Mouse (Mus musculus): ENCODE measurements around the gene 4931409K22Rik. TPM values are rescaled to one million over a fixed set of nuclear protein-coding genes. Genes with fewer than 3 reads are reported as not detected.

Gene 4931409K22Rik
- not detected in 2 replicates for polyA plus RNA-seq (2015; fragmentation: Nextera tagmentation; extraction: Ambion mirVana)

DNA sequence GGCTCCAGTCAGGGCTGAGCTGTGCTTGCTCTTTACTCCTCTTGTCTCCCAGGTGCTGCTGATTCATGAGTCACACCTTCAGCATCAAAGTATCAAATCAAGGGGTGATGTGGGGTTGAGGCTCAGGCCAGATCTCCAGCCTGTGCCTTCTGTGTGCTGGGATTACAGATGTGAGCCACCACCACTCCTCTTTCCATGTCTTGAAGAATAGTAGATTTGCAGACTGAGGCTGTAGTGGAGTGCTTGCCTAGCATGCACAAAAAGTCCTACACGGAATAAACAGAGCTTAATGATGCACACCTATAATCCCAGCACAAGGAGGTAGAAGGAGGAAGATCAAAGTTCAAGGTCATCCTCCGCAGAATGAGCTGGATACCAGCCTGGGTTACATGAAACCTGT, at the start of gene 4931409K22Rik:
TSS of gene 4931409K22Rik (minus strand) at position 101 of the 400 bp plus-strand sequence.
- Histone ChIP-seq H3K4me3 (ENCODE audit: low read depth, low read length) (no peak within 1 kb of the TSS), H3K4me1 (replicated peaks; ENCODE audit: control insufficient read depth, insufficient read depth, low read length) (no peaks in the 10 kb centered on the region), H3K9me3 (ENCODE audit: control insufficient read depth) (no peaks in the 10 kb centered on the region), H3K4me2 (replicated peaks; ENCODE audit: low read depth) (no peak within 1 kb of the TSS), H3K27ac (ENCODE audit: low read depth, low read length) (no peak within 1 kb of the TSS), H3K27me3 (replicated peaks; ENCODE audit: control insufficient read depth, insufficient read depth, low read length) (no peaks in the 10 kb centered on the region), H3K9ac (ENCODE audit: low read depth, low read length) (no peak within 1 kb of the TSS), H3K36me3 (ENCODE audit: control insufficient read depth, insufficient read depth) (no peaks in the 10 kb centered on the region)
- TF ChIP-seq CTCF (IDR thresholded peaks at IDR 0.05; ENCODE audit: low read depth), result no peak
- WGBS, result 69% methylated on average over 2 of the region's 2 CpGs
- no peak for ATAC-seq

DNA sequence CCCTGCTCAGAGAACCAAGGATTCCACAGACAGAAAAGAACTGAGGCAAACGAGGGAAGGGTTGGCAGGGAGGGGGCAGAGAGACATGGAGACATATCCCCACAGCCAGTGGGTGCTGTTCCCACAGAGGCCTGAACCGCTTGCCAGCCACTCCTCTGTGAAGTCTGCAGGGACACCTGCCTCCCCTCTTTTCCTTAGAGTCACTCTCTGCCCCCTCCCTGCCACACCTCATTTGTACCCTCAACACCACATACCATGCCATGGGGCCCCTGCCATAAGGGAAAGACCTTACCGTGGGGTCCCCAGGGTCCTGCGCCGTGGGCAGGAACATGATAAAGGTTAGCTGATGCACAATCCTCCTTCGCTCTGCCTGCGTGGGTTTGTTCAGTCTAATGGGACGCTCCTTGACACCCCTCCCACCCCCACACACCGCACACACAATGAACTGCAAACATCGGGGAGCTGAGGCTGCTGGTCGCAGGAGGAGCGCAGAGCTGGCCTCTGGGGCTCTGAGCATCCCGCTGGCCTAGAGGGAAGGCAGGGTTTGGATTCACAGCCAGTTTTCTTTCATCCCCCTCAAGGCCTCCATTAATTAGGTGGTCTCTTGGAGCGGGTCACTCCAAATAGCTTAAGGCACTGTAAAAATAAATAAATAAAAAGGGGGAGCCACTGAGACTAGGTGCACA, 49.5 kb upstream of the 4931409K22Rik start:
- ATAC-seq, result no peak
- H3K4me1 ChIP-seq (replicated peaks; ENCODE audit: control insufficient read depth, insufficient read depth, low read length), result 0 out of 2 replicates have a peak, but pooled peaks cover 3% of the 10 kb centered on the region
- H3K36me3 ChIP-seq (ENCODE audit: control insufficient read depth, insufficient read depth), result no peaks in the 10 kb centered on the region
- no peak overlapping the region for H3K4me3 ChIP-seq (ENCODE audit: low read depth, low read length)
- 48% methylated on average over 14 of the region's 14 CpGs for WGBS
- H3K4me2 ChIP-seq (replicated peaks; ENCODE audit: low read depth), result no peak overlapping the region
- peaks cover 4% of the 10 kb centered on the region for H3K27me3 ChIP-seq (replicated peaks; ENCODE audit: control insufficient read depth, insufficient read depth, low read length)
- TF ChIP-seq CTCF (IDR thresholded peaks at IDR 0.05; ENCODE audit: low read depth), result peak; percentile 15; the same call in 1 of the 2 replicates
- H3K9ac ChIP-seq (ENCODE audit: low read depth, low read length), result no peak overlapping the region
- no peaks in the 10 kb centered on the region for H3K9me3 ChIP-seq (ENCODE audit: control insufficient read depth)
- no peak overlapping the region for H3K27ac ChIP-seq (ENCODE audit: low read depth, low read length)

DNA sequence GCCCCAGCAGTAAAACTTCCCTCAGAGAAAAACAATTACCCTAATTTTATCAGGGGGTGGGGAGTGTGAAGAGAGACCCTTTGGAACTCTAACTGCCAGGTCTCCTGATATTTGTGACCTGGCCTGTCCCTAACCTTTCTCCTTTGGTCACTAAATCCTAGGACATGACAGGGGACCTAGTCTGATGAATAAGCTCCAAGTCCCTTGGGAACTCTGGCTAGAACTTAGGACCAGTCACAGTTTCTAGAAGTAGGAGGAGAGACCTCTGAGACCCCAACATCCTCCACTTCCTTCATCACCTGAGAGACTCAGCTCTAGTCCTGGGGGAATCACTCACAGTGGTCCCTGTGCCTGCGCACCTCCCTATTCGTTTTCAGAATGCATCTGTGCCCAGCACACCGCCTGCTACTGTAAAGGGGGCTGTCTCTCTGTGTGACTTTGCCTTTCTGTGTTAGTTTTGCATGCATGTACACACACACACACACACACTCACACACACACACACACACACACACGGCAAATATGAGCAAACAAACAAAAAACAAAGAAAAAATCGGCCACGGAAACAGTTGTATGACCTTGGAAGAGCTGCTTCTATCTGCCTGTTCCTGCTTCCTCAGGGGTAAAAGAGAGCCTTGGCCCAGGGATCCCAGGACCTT, 48.8 kb upstream of the 4931409K22Rik start:
- ATAC-seq, result no peak
- no peak for TF ChIP-seq CTCF (IDR thresholded peaks at IDR 0.05; ENCODE audit: low read depth)
- Histone ChIP-seq H3K4me3 (ENCODE audit: low read depth, low read length) (peak overlapping the region; percentile 58), H3K9me3 (ENCODE audit: control insufficient read depth) (no peaks in the 10 kb centered on the region), H3K4me2 (replicated peaks; ENCODE audit: low read depth) (peak overlapping the region; percentile 80), H3K4me1 (replicated peaks; ENCODE audit: control insufficient read depth, insufficient read depth, low read length) (0 out of 2 replicates have a peak, but pooled peaks cover 3% of the 10 kb centered on the region), H3K9ac (ENCODE audit: low read depth, low read length) (peak overlapping the region; percentile 52; the same call in 1 of the 2 replicates), H3K27me3 (replicated peaks; ENCODE audit: control insufficient read depth, insufficient read depth, low read length) (peaks cover 11% of the 10 kb centered on the region), H3K27ac (ENCODE audit: low read depth, low read length) (peak overlapping the region; percentile 31; the same call in 1 of the 2 replicates), H3K36me3 (ENCODE audit: control insufficient read depth, insufficient read depth) (no peaks in the 10 kb centered on the region)
- WGBS, result 30% methylated on average over 6 of the region's 6 CpGs

- H3K36me3 ChIP-seq (ENCODE audit: control insufficient read depth, insufficient read depth), result no peaks in the 10 kb centered on the region
- peak; percentile 58 for ATAC-seq
- H3K27ac ChIP-seq (ENCODE audit: low read depth, low read length), result peak overlapping the region; percentile 31
- peak overlapping the region; percentile 52 for H3K9ac ChIP-seq (ENCODE audit: low read depth, low read length)
- WGBS, result under 1% methylated on average over 46 of the region's 46 CpGs
- no peaks in the 10 kb centered on the region for H3K9me3 ChIP-seq (ENCODE audit: control insufficient read depth)
- H3K27me3 ChIP-seq (replicated peaks; ENCODE audit: control insufficient read depth, insufficient read depth, low read length), result peaks cover 12% of the 10 kb centered on the region
- 0 out of 2 replicates have a peak, but pooled peaks cover 3% of the 10 kb centered on the region for H3K4me1 ChIP-seq (replicated peaks; ENCODE audit: control insufficient read depth, insufficient read depth, low read length)
- peak; percentile 57 for TF ChIP-seq CTCF (IDR thresholded peaks at IDR 0.05; ENCODE audit: low read depth)
- H3K4me2 ChIP-seq (replicated peaks; ENCODE audit: low read depth), result peak overlapping the region; percentile 80
- peak overlapping the region; percentile 58 for H3K4me3 ChIP-seq (ENCODE audit: low read depth, low read length)
Measured at GRCm38 (mm10) chr5:24604656-24605100, 48.1 kb upstream of the 4931409K22Rik start.

- no peak overlapping the region for H3K27ac ChIP-seq (ENCODE audit: low read depth, low read length)
- peak overlapping the region; percentile 80 for H3K4me2 ChIP-seq (replicated peaks; ENCODE audit: low read depth)
- H3K9ac ChIP-seq (ENCODE audit: low read depth, low read length), result no peak overlapping the region; the same call in 1 of the 2 replicates
- 0 out of 2 replicates have a peak, but pooled peaks cover 3% of the 10 kb centered on the region for H3K4me1 ChIP-seq (replicated peaks; ENCODE audit: control insufficient read depth, insufficient read depth, low read length)
- TF ChIP-seq CTCF (IDR thresholded peaks at IDR 0.05; ENCODE audit: low read depth), result no peak
- ATAC-seq, result no peak
- WGBS, result 33% methylated on average over 12 of the region's 12 CpGs
- peaks cover 17% of the 10 kb centered on the region for H3K27me3 ChIP-seq (replicated peaks; ENCODE audit: control insufficient read depth, insufficient read depth, low read length)
- peak overlapping the region; percentile 58 for H3K4me3 ChIP-seq (ENCODE audit: low read depth, low read length)
- no peaks in the 10 kb centered on the region for H3K36me3 ChIP-seq (ENCODE audit: control insufficient read depth, insufficient read depth)
- H3K9me3 ChIP-seq (ENCODE audit: control insufficient read depth), result no peaks in the 10 kb centered on the region
Measured at GRCm38 (mm10) chr5:24604080-24604655, 47.6 kb upstream of the 4931409K22Rik start.
